Mouse (Mus musculus): ENCODE data around the gene Gm3012. TPM values are rescaled to one million over a fixed set of nuclear protein-coding genes. Genes with fewer than 3 reads are reported as not detected.

The Gm3012 gene
- not detected in 2 replicates for polyA plus RNA-seq (2012; rRNA removed)

DNA sequence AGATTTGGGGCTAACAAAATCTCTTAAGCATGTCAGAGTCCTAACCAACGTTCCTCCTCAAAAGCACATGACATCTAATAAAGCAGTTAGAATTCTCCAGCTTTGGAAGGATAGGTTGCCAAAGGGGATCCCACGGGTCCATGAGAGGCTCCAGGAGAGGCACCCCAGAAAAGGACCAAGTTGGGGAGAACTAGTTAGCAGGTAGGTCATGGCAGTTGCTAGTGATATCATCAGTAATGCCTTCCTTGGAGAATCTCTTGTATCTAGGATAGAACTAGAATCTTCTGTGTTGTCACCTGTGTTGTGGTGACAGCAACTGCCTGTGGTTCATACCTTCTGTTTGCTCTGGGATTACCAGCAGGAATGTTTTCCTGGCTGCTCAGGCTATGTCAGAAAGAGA lies at the start of gene Gm3012:
Gene Gm3012, plus strand, starts transcription at position 301 of the 400 bp plus-strand sequence.

DNA sequence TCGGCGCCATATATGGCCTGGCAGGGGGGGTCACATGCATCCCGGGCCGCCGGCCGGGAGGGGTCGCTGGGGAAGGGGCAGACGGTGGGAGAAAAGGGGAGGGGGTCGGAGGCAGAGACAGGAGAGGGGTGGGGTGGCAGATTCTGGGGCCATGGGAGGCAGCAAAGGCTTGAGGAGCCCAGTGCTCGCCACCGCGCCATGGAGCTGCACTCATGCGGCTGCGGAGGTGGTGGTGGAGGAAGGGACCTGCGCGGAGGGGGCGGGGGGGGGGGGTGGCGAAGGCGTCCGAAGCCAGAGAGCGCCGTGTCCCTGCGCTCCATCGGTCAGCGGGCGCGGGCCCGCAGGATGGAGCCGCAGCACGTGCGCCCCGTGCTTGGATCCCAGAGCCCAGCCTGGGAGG lies 17.4 kb downstream of the Gm3012 start, which contains the start of gene Gm3020:
Gene Gm3020, plus strand, starts transcription at position 301 of the 400 bp plus-strand sequence.

DNA sequence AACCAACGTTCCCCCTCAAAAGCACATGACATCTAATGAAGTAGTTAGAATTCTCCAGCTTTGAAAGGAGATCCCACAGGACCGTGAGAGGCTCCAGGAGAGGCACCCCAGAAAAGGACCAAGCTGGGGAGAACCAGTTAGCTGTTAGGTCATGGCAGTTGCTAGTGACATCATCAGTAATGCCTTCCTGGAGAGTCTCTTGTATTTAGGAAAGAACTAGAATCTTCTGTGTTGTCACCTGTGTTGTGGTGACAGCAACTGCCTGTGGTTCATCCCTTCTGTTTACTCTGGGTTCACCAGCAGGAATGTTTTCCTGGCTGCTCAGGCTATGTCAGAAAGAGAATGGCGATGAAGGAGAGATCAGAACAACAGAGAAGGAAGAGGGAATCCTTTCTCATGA lies 54.2 kb downstream of the Gm3012 start, which contains the start of gene Gm3043:
Gene Gm3043, plus strand, starts transcription at position 301 of the 400 bp plus-strand sequence.

Other genes starting within 250 kb of the Gm3012 start
- not detected in 2 replicates for gene Gm10413, start 239.4 kb upstream of the Gm3012 start, polyA plus RNA-seq (2012; rRNA removed)
- not detected in 2 replicates for gene Gm10409, start 221.9 kb upstream of the Gm3012 start, polyA plus RNA-seq (2012; rRNA removed)
- not detected in 2 replicates for gene Gm3005, start 206.4 kb upstream of the Gm3012 start, polyA plus RNA-seq (2012; rRNA removed)
- not detected in 2 replicates for gene Gm10408, start 185.1 kb upstream of the Gm3012 start, polyA plus RNA-seq (2012; rRNA removed)
- gene Gm3020, start 17.5 kb downstream of the Gm3012 start, polyA plus RNA-seq (2012; rRNA removed), result not detected in 2 replicates
- gene Gm3043, start 54.3 kb downstream of the Gm3012 start, polyA plus RNA-seq (2012; rRNA removed), result not detected in 2 replicates
- 0.14 TPM in 1 of 2 replicates, not detected in the other for gene Gm3002, start 175.6 kb downstream of the Gm3012 start, polyA plus RNA-seq (2012; rRNA removed)
- not detected in 2 replicates for gene Gm3033, start 211.7 kb downstream of the Gm3012 start, polyA plus RNA-seq (2012; rRNA removed)
- not detected in 2 replicates for gene Gm2916, start 249.7 kb downstream of the Gm3012 start, polyA plus RNA-seq (2012; rRNA removed)